Mouse (Mus musculus) forebrain, postnatal 0 days (tissue): Measurements from ENCODE around the gene 1600002K03Rik. TPM values are rescaled to one million over a fixed set of nuclear protein-coding genes. Genes with fewer than 3 reads are reported as not detected.

ENCODE experiments used
- ATAC-seq: fragments of 200-750 bp; cut with Nextera tagmentation; 2 replicates; pipeline ENCODE4 v1.8.0; 2017; ENCODE audit warnings: mild to moderate bottlenecking, moderate library complexity
- DNase-seq: peaks from one replicate; pipeline ENCODE4 v3.0.0-alpha.2; 2015
- H3K27ac ChIP-seq: fragments of 300-500 bp; sonication (generic); 2 replicates; pipeline ENCODE4 v1.5.1; 2014; ENCODE audit warnings: low read depth, mild to moderate bottlenecking, antibody characterized with exemption, low read length, moderate library complexity, mixed read lengths
- H3K27me3 ChIP-seq: fragments of 300-500 bp; sonication (generic); 2 replicates; pipeline ENCODE4 v1.6.1; 2014; ENCODE audit warnings: mild to moderate bottlenecking, low read length, mixed read lengths; ENCODE audit not compliant: insufficient read depth
- H3K36me3 ChIP-seq: fragments of 300-500 bp; sonication (generic); 2 replicates; pipeline ENCODE4 v1.6.1; 2014; ENCODE audit warnings: mild to moderate bottlenecking, moderate library complexity; ENCODE audit not compliant: insufficient read depth
- H3K4me1 ChIP-seq: fragments of 300-500 bp; sonication (generic); 2 replicates; pipeline ENCODE4 v1.6.1; 2014; ENCODE audit warnings: antibody characterized with exemption; ENCODE audit not compliant: insufficient read depth
- H3K4me2 ChIP-seq: fragments of 300-500 bp; sonication (generic); 2 replicates; pipeline ENCODE4 v1.6.1; 2014; ENCODE audit warnings: low read depth, mild to moderate bottlenecking, moderate library complexity
- H3K4me3 ChIP-seq: fragments of 300-500 bp; sonication (generic); 2 replicates; pipeline ENCODE4 v1.5.1; 2014; ENCODE audit warnings: low read depth, low read length, mixed read lengths
- H3K9ac ChIP-seq: fragments of 300-500 bp; sonication (generic); 2 replicates; pipeline ENCODE4 v1.6.1; 2014; ENCODE audit warnings: mild to moderate bottlenecking
- H3K9me3 ChIP-seq: fragments of 300-500 bp; sonication (generic); 2 replicates; pipeline ENCODE4 v1.6.1; 2016; ENCODE audit warnings: low read length
- CTCF ChIP-seq: sonication (generic); IDR thresholded peaks from 2 replicates; pipeline ENCODE4 v1.5.1; 2016; ENCODE audit warnings: antibody characterized with exemption, control low read depth, low read depth
- WGBS: fragments of 180-500 bp; shearing (Covaris S2); extraction: QIAGEN DNeasy Blood & Tissue Kit; methylation state at CpG from one replicate; pipeline ENCODE4 v1.1.7; 2014; 5-methylcytosine and 5-hydroxymethylcytosine counted together
- polyA plus RNA-seq: library from polyadenylated mRNA; unstranded; fragments of >200 nt; fragmentation: Nextera tagmentation; extraction: Ambion mirVana; gene quantifications from 2 replicates; pipeline ENCODE4 v1.2.1, GENCODE M21; 2015
- total RNA-seq: library from RNA; depleted of rRNA; stranded (reverse); fragments of >200 nt; gene quantifications from 2 replicates; pipeline ENCODE4 v1.2.3, GENCODE M21; 2014

The 1600002K03Rik gene
- total and polyA plus RNA-seq, 2 experiments from 2014 or later = 5.0 TPM

DNA sequence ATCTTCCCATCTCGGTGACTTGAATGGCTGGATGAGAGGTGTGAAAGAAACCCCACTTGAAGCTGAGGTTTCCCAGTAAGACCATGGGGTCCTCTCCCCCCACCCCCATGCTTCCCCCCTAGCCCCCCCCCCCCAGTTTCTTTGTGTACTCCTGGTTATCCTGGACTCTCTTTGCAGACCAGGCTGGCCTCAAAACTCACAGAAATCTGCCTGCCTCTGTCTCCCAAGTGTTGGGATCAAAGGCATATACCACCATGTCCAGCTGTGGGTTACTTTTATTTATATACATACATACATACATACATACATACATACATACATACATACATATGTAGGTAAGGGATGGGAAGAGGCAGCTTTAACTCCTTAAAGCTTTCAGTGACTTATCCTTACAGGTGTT is 3.7 kb upstream of the 1600002K03Rik start:
- no peak for ATAC-seq
- peak overlapping the region; percentile 99; the same call in 1 of the 2 replicates for H3K4me3 ChIP-seq
- H3K36me3 ChIP-seq = peaks cover 27% of the 10 kb centered on the region
- H3K27ac ChIP-seq = no peak overlapping the region
- no peak for DNase-seq
- peaks cover 26% of the 10 kb centered on the region for H3K4me1 ChIP-seq
- no peak for TF ChIP-seq CTCF
- no peaks in the 10 kb centered on the region for H3K9me3 ChIP-seq
- 44% methylated on average over 1 of the region's 1 CpGs for WGBS
- H3K9ac ChIP-seq = peak overlapping the region; percentile 100; the same call in 1 of the 2 replicates
- no peaks in the 10 kb centered on the region for H3K27me3 ChIP-seq
- peak overlapping the region; percentile 57 for H3K4me2 ChIP-seq

DNA sequence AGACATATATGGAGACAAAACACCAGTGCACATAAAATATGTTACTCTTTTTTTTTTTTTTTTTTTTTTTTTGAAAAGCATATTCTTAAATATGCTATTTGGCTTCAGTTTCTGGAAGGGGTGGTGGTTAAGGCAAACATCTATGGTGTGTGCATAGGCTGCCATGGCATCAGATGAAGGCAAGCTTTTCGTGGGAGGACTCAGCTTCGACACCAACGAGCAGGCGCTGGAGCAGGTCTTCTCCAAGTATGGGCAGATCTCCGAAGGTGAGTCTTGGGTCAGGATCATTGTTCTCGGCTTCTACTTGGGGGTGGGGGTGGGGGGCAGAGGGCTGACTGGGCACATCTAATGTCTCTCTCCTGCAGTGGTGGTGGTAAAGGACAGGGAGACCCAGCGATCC is 3.1 kb upstream of the 1600002K03Rik start:
- no peak overlapping the region for H3K27ac ChIP-seq
- H3K27me3 ChIP-seq = no peaks in the 10 kb centered on the region
- H3K9me3 ChIP-seq = no peaks in the 10 kb centered on the region
- no peak overlapping the region for H3K4me3 ChIP-seq
- DNase-seq (no peak), ATAC-seq (no peak)
- no peak overlapping the region for H3K4me2 ChIP-seq
- H3K4me1 ChIP-seq = peaks cover 23% of the 10 kb centered on the region
- H3K9ac ChIP-seq = no peak overlapping the region
- TF ChIP-seq CTCF = no peak
- H3K36me3 ChIP-seq = peaks cover 27% of the 10 kb centered on the region
- 89% methylated on average over 7 of the region's 7 CpGs for WGBS

DNA sequence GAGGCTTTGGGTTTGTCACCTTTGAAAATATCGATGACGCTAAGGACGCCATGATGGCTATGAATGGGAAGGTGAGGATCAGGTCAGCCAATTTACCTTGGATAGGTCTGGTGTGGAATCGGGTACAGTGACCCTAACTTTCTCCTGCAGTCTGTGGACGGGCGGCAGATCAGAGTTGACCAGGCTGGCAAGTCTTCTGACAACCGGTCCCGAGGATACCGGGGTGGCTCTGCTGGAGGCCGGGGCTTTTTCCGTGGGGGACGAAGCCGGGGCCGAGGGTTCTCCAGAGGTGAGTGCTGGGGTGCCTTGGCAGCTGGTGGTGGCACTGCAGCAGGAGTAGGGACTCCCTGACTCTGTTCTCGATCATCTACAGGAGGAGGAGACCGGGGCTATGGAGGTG is 2.7 kb upstream of the 1600002K03Rik start:
- Histone ChIP-seq H3K4me2 (no peak overlapping the region), H3K27me3 (no peaks in the 10 kb centered on the region), H3K27ac (no peak overlapping the region), H3K36me3 (peaks cover 27% of the 10 kb centered on the region), H3K4me3 (no peak overlapping the region), H3K4me1 (peaks cover 23% of the 10 kb centered on the region), H3K9ac (no peak overlapping the region), H3K9me3 (no peaks in the 10 kb centered on the region)
- DNase-seq (no peak), ATAC-seq (no peak)
- 94% methylated on average over 16 of the region's 16 CpGs for WGBS
- no peak for TF ChIP-seq CTCF

DNA sequence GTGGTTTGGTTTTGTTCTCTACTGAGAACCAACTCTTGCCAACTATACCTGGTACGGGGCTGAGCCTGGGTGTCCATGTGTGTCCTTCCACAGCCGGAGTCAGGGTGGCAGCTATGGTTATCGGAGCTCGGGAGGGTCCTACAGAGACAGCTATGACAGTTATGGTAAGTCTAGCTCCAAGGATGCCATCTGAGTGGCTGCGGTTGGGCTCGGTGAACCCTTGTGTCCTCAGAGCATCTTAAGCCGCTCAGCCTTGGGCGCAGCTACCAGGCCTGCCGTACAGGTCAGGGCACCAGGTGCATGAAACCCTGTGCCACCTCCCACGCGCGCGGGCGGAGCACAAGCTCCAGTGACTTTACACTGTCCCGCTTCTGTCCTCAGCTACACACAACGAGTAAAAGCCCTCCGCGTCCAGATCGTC is 2.1 kb upstream of the 1600002K03Rik start:
- TF ChIP-seq CTCF = no peak
- 93% methylated on average over 19 of the region's 19 CpGs for WGBS
- H3K27me3 ChIP-seq = no peaks in the 10 kb centered on the region
- H3K9me3 ChIP-seq = no peaks in the 10 kb centered on the region
- ATAC-seq (no peak), DNase-seq (no peak)
- H3K4me3 ChIP-seq = no peak overlapping the region
- H3K4me2 ChIP-seq = no peak overlapping the region
- H3K27ac ChIP-seq = no peak overlapping the region
- peaks cover 27% of the 10 kb centered on the region for H3K36me3 ChIP-seq
- H3K9ac ChIP-seq = no peak overlapping the region
- H3K4me1 ChIP-seq = peaks cover 18% of the 10 kb centered on the region

DNA sequence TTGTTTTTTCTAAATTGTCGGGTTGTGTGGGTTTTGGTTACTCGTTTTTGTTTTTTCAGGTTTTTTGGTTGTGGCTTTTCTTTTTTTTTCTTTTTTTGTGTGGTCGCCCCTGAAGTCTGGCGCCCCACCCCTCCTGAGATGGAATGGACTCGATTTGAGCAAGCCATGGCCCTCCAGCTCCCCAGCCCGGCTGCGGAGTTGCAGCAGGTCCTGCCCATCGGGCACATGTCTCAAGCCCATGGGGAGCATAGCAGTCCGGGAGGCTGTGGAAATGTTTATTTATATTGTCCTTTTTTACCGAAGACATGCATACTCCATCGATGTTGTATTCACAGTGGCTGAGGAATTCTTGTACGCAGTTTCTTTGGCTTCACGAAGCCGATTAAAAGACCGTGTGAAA is 1.5 kb upstream of the 1600002K03Rik start:
- Histone ChIP-seq H3K4me3 (no peak overlapping the region), H3K27ac (no peak overlapping the region), H3K4me1 (peaks cover 13% of the 10 kb centered on the region)

DNA sequence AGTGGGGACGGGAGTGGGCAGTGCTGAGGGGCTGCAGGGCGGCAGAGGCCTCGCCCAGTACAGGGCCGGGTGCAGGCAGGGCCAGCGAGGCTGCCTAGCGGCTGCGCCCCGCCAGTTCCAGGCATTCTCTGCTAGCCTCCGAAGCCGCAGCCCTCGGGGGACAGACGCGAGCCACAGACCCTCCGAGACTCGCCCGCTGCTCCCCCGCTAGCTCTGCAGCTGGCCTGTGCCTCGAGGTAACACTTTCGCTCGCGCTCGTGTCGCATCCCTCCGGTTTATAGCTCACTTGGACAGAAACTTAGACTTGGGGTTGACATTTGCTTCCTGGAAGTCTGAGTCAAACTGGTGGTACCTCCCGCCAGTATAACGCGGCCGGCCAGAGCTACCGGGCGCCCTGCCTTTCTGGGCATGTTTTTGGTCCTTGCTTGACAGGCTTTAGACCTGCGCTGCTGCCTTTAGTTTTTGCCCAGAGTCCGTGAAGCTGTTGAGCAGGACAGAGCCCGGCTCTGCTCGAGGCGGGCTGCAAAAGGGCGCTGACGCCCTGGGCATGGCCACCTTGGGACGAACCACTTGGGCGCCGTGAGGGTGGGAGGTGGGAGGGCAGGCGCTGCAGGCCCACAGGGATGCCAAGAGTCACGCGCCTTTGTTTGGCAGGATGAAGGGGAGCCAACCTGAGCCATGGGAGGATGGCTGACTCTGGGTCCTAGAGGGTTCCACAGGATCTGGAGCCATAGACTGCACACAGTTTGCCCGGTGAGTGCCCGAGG is 801 bp upstream of the 1600002K03Rik start:
- Histone ChIP-seq H3K4me1 (peaks cover 8% of the 10 kb centered on the region), H3K9ac (peak overlapping the region; percentile 58), H3K27ac (peak overlapping the region; percentile 92), H3K4me2 (peak overlapping the region; percentile 61), H3K4me3 (no peak overlapping the region), H3K27me3 (no peaks in the 10 kb centered on the region), H3K9me3 (no peaks in the 10 kb centered on the region), H3K36me3 (peaks cover 27% of the 10 kb centered on the region)
- DNase-seq (no peak), ATAC-seq (no peak)
- 85% methylated on average over 45 of the region's 45 CpGs for WGBS
- no peak for TF ChIP-seq CTCF

More for the DNA sequence above, 1.5 kb upstream of the 1600002K03Rik start:
- H3K9ac ChIP-seq = no peak overlapping the region
- TF ChIP-seq CTCF = no peak
- ATAC-seq (no peak), DNase-seq (no peak)
- H3K9me3 ChIP-seq = no peaks in the 10 kb centered on the region
- H3K4me2 ChIP-seq = no peak overlapping the region
- H3K36me3 ChIP-seq = peaks cover 27% of the 10 kb centered on the region
- H3K27me3 ChIP-seq = no peaks in the 10 kb centered on the region
- 93% methylated on average over 15 of the region's 15 CpGs for WGBS

DNA sequence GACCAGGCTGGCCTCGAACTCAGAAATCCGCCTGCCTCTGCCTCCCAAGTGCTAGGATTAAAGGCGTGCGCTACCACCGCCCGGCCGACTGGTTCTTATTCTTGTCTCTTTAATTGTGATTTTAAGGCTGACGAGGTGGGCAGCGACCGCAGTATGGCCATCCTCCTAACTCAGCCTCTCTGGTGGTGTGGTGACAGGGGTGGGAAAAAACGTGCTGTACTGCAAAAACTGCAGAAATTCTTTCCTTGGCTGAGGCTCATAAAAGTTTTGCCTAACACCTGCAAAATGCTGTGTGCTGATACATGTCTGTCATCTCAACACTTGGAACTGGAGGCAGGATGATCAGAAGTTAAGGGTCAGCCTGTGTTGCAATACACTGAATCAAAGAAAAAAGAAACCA is 614 bp downstream of the 1600002K03Rik start:
- DNase-seq (peak; percentile 35), ATAC-seq (no peak)
- no peaks in the 10 kb centered on the region for H3K9me3 ChIP-seq
- 7% methylated on average over 11 of the region's 11 CpGs for WGBS
- H3K27ac ChIP-seq = peak overlapping the region; percentile 92
- no peak overlapping the region for H3K9ac ChIP-seq
- no peak for TF ChIP-seq CTCF
- peaks cover 6% of the 10 kb centered on the region for H3K4me1 ChIP-seq
- H3K27me3 ChIP-seq = no peaks in the 10 kb centered on the region
- H3K4me3 ChIP-seq = peak overlapping the region; percentile 47
- H3K36me3 ChIP-seq = peaks cover 27% of the 10 kb centered on the region
- peak overlapping the region; percentile 61 for H3K4me2 ChIP-seq
